Mouse (Mus musculus): ENCODE measurements around the gene Slc24a4. TPM values are rescaled to one million over a fixed set of nuclear protein-coding genes. Genes with fewer than 3 reads are reported as not detected.

Gene Slc24a4
- polyA plus RNA-seq, 1 experiment from 2014 or later = 10.2 TPM

DNA sequence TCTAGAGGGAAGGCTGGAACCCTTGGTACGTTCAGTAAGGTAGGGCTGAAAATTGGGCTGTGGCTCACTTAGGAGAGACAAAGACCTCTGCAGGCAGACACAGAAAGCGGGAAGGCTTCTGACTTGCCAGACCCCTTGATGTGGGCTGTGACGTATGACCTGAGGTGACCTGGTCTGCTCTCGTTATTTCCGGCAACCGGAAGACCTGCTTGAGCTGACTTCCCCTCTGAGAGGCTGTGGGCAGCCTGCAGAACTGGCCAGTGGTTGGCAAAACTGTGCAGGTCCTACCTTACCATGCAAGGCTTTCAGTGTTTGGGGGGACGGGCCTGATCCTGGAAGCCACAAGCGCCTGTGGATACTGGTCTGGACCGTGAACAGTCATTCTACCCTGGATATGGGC is 173.8 kb downstream of the Slc24a4 start:
- H3K27me3 ChIP-seq (replicated peaks; ENCODE audit: insufficient read depth, low read length) = no peaks in the 10 kb centered on the region
- H3K4me1 ChIP-seq (ENCODE audit: insufficient read depth, low read depth, low read length) = peaks cover 35% of the 10 kb centered on the region
- H3K9ac ChIP-seq (replicated peaks; ENCODE audit: low read depth) = no peak overlapping the region
- no peaks in the 10 kb centered on the region for H3K36me3 ChIP-seq (ENCODE audit: insufficient read depth, low read length)
- peak; percentile 8; the same call in 1 of the 2 replicates for ATAC-seq
- H3K4me2 ChIP-seq (replicated peaks; ENCODE audit: low read depth, low read length) = no peak overlapping the region
- no peaks in the 10 kb centered on the region for H3K9me3 ChIP-seq (ENCODE audit: low read length)
- H3K27ac ChIP-seq (ENCODE audit: low read length) = peak overlapping the region; percentile 82
- DNase-seq (ENCODE audit: low spot score) = no peak
- H3K4me3 ChIP-seq (ENCODE audit: low read depth, low read length) = no peak overlapping the region
- 53% methylated on average over 9 of the region's 9 CpGs for WGBS
- TF ChIP-seq EP300 (IDR thresholded peaks at IDR 0.05) (no peak), CTCF (IDR thresholded peaks at IDR 0.05) (no peak)

DNA sequence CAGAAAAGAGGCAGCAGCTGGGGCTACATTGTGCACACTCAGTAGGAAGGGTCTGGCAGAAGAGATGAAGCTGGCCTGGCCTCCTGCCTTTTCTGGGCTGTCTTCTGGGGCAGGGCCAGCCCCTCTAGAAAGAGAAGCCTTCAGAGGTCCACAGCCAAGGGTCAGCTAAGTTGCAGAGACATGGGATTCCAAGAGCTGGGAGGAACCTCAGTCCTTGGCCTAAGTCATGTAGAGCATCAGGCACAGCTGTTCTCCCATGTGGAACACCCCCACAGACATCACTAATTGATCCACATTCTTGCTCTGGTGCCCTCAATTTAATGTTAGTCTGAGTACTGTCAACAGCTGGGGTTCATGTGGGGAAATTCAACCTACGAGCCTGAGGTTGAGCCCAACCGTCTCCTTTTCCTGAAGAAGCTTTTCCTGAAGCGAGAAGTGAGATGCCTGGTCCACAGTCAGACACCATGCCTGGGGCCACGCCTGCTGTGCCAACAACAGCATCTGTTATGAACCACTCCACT is 174.4 kb downstream of the Slc24a4 start:
- no peaks in the 10 kb centered on the region for H3K36me3 ChIP-seq (ENCODE audit: insufficient read depth, low read length)
- H3K27ac ChIP-seq (ENCODE audit: low read length) = peak overlapping the region; percentile 82
- peak; percentile 88; the same call in 1 of the 2 replicates for TF ChIP-seq EP300 (IDR thresholded peaks at IDR 0.05)
- TF ChIP-seq CTCF (IDR thresholded peaks at IDR 0.05) = no peak
- WGBS = 43% methylated on average over 4 of the region's 4 CpGs
- no peaks in the 10 kb centered on the region for H3K9me3 ChIP-seq (ENCODE audit: low read length)
- ATAC-seq (peak; percentile 88), DNase-seq (ENCODE audit: low spot score) (peak; percentile 92)
- H3K4me2 ChIP-seq (replicated peaks; ENCODE audit: low read depth, low read length) = no peak overlapping the region
- H3K9ac ChIP-seq (replicated peaks; ENCODE audit: low read depth) = no peak overlapping the region
- no peaks in the 10 kb centered on the region for H3K27me3 ChIP-seq (replicated peaks; ENCODE audit: insufficient read depth, low read length)
- peaks cover 37% of the 10 kb centered on the region for H3K4me1 ChIP-seq (ENCODE audit: insufficient read depth, low read depth, low read length)
- no peak overlapping the region for H3K4me3 ChIP-seq (ENCODE audit: low read depth, low read length)

DNA sequence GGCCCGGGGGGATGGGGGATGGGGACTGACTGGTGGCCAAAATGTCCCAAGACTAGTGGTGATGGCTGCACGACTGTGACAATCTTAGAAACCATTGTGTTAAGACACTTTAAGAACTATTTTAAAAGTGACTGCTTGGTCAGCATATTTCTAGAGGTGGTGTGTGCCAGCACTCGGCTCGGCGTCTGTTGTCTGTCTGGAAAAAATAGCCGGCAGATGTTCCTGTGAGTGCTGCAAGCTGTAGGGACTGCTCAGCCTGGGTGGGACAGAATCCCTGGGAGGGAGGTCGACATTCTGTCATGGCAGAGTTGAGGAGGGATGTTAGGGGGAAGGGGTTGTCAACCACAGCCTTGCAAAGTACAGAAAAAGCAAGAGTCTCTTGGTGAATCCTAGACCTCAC is 175.3 kb downstream of the Slc24a4 start:
- ATAC-seq = no peak

DNA sequence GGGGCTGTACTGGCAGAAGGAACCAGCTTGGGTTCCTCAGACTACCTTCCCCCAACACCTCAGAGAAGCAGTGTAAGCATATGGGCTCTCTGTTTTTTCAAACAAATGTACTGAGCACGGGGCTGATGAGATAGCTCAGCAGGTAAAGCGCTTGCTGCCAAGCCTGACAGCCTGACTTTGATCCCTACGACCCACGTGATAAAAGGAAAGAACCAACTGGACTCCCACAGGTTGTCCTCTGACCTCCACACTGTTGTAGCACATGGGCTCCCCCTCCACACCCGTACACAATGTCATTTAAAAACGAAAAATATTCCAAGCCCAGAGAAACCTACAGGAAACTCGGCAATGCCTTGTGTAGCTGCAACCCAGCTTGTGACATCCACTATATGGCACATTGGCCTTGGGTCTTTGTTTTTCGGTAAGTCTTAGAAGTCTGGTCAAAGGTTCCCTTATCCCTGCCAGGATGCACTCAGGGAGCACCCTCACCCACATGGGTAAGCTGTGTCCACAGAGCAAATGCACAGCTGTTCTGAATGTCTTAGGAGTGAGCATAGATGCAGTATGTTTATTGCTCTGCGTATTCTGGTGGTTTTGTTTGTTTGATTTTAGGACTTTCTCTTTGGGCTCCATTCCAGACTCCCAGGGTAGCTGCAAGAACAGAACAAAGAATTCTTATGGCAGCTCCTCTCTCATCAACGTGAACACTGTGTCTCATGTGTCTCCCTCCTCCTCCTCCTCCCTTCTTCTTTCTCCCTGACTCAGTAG is 176.7 kb downstream of the Slc24a4 start:
- no peak overlapping the region for H3K4me3 ChIP-seq (ENCODE audit: low read depth, low read length)
- H3K27ac ChIP-seq (ENCODE audit: low read length) = peak overlapping the region; percentile 82
- no peak overlapping the region for H3K4me2 ChIP-seq (replicated peaks; ENCODE audit: low read depth, low read length)
- DNase-seq (ENCODE audit: low spot score) (peak; percentile 53), ATAC-seq (no peak)
- H3K27me3 ChIP-seq (replicated peaks; ENCODE audit: insufficient read depth, low read length) = no peaks in the 10 kb centered on the region
- no peak overlapping the region for H3K9ac ChIP-seq (replicated peaks; ENCODE audit: low read depth)
- WGBS = 39% methylated on average over 10 of the region's 10 CpGs
- H3K4me1 ChIP-seq (ENCODE audit: insufficient read depth, low read depth, low read length) = peaks cover 50% of the 10 kb centered on the region
- H3K9me3 ChIP-seq (ENCODE audit: low read length) = no peaks in the 10 kb centered on the region
- TF ChIP-seq CTCF (IDR thresholded peaks at IDR 0.05) = no peak
- no peak for TF ChIP-seq EP300 (IDR thresholded peaks at IDR 0.05)
- 0 out of 2 replicates have a peak, but pooled peaks cover 3% of the 10 kb centered on the region for H3K36me3 ChIP-seq (ENCODE audit: insufficient read depth, low read length)

More for the DNA sequence above, 175.3 kb downstream of the Slc24a4 start:
- H3K36me3 ChIP-seq (ENCODE audit: insufficient read depth, low read length) = no peaks in the 10 kb centered on the region
- peak; percentile 65 for DNase-seq (ENCODE audit: low spot score)
- 18% methylated on average over 7 of the region's 7 CpGs for WGBS
- H3K4me3 ChIP-seq (ENCODE audit: low read depth, low read length) = no peak overlapping the region
- H3K27ac ChIP-seq (ENCODE audit: low read length) = peak overlapping the region; percentile 82
- no peak overlapping the region for H3K4me2 ChIP-seq (replicated peaks; ENCODE audit: low read depth, low read length)
- TF ChIP-seq EP300 (IDR thresholded peaks at IDR 0.05) (no peak), CTCF (IDR thresholded peaks at IDR 0.05) (no peak)
- H3K9me3 ChIP-seq (ENCODE audit: low read length) = no peaks in the 10 kb centered on the region
- H3K4me1 ChIP-seq (ENCODE audit: insufficient read depth, low read depth, low read length) = peaks cover 44% of the 10 kb centered on the region
- no peaks in the 10 kb centered on the region for H3K27me3 ChIP-seq (replicated peaks; ENCODE audit: insufficient read depth, low read length)
- H3K9ac ChIP-seq (replicated peaks; ENCODE audit: low read depth) = no peak overlapping the region

DNA sequence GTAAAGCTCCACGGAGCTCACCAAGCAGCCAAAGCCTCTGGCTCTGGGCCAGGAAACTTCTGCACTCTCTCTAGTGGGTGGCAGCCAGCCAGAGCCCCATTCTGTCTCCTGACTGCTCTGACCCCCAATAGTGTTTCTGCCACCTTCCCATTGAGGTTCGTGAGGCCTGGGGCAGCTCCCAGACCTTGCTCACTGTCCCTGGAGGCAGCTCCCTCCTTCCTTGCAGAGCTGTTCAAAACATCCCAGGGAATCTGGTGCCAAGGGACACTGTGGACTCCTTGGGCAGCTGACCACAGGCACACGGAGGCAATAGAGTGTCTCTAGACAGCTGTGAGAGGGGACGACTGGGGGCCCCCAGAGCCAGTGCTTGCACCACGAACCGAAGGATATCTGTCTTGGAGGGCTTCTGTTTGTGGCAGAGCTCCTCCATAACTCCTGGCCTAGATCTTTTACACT is 179.5 kb downstream of the Slc24a4 start:
- 0 out of 2 replicates have a peak, but pooled peaks have one; percentile 1 for TF ChIP-seq CTCF (IDR thresholded peaks at IDR 0.05)
- TF ChIP-seq EP300 (IDR thresholded peaks at IDR 0.05) = no peak
- Histone ChIP-seq H3K9me3 (ENCODE audit: low read length) (no peaks in the 10 kb centered on the region), H3K4me3 (ENCODE audit: low read depth, low read length) (no peak overlapping the region), H3K4me2 (replicated peaks; ENCODE audit: low read depth, low read length) (no peak overlapping the region), H3K9ac (replicated peaks; ENCODE audit: low read depth) (no peak overlapping the region), H3K27me3 (replicated peaks; ENCODE audit: insufficient read depth, low read length) (no peaks in the 10 kb centered on the region), H3K4me1 (ENCODE audit: insufficient read depth, low read depth, low read length) (peaks cover 38% of the 10 kb centered on the region), H3K27ac (ENCODE audit: low read length) (peak overlapping the region; percentile 74), H3K36me3 (ENCODE audit: insufficient read depth, low read length) (0 out of 2 replicates have a peak, but pooled peaks cover 3% of the 10 kb centered on the region)
- DNase-seq (ENCODE audit: low spot score) (no peak), ATAC-seq (peak; percentile 83)
- WGBS = 20% methylated on average over 6 of the region's 6 CpGs

DNA sequence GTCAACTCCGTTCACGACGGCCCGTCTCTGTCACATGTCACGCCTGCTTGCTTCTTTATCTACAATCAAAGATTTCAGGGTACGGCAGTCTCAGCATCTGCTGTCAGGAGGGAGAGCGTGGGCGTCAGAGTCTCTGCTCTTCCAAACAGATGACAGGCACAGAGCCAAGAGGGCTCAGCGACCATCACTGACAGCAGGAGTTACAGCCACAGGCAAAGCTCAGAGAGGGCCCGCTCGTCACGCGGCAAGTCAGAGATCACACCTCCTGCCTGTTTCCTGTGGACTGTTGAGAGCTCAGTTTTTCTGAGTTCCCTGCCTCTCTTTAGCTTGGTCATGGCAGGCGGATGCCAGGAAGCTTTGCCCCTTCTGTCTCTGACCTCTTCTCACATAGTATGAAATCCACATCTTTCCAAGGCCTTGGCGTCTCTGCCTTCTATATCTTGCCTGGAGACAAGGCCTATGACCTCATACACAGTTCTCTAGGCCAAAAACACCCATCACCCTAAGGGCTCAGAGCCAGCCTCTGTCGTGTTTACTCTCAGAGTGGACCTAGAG is 180.0 kb downstream of the Slc24a4 start:
- H3K9me3 ChIP-seq (ENCODE audit: low read length) = no peaks in the 10 kb centered on the region
- peak overlapping the region; percentile 74 for H3K27ac ChIP-seq (ENCODE audit: low read length)
- peak; percentile 96 for DNase-seq (ENCODE audit: low spot score)
- peaks cover 35% of the 10 kb centered on the region for H3K4me1 ChIP-seq (ENCODE audit: insufficient read depth, low read depth, low read length)
- H3K9ac ChIP-seq (replicated peaks; ENCODE audit: low read depth) = no peak overlapping the region
- WGBS = 39% methylated on average over 16 of the region's 16 CpGs
- TF ChIP-seq EP300 (IDR thresholded peaks at IDR 0.05) = peak; percentile 48; the same call in 1 of the 2 replicates
- TF ChIP-seq CTCF (IDR thresholded peaks at IDR 0.05) = no peak
- H3K4me3 ChIP-seq (ENCODE audit: low read depth, low read length) = no peak overlapping the region
- H3K27me3 ChIP-seq (replicated peaks; ENCODE audit: insufficient read depth, low read length) = no peaks in the 10 kb centered on the region
- ATAC-seq = peak; percentile 82
- no peak overlapping the region for H3K4me2 ChIP-seq (replicated peaks; ENCODE audit: low read depth, low read length)
- 0 out of 2 replicates have a peak, but pooled peaks cover 3% of the 10 kb centered on the region for H3K36me3 ChIP-seq (ENCODE audit: insufficient read depth, low read length)

Data from lung, postnatal 0 days (tissue).